Mouse (Mus musculus): ENCODE measurements around the gene Zfp219.

Zfp219 gene

DNA sequence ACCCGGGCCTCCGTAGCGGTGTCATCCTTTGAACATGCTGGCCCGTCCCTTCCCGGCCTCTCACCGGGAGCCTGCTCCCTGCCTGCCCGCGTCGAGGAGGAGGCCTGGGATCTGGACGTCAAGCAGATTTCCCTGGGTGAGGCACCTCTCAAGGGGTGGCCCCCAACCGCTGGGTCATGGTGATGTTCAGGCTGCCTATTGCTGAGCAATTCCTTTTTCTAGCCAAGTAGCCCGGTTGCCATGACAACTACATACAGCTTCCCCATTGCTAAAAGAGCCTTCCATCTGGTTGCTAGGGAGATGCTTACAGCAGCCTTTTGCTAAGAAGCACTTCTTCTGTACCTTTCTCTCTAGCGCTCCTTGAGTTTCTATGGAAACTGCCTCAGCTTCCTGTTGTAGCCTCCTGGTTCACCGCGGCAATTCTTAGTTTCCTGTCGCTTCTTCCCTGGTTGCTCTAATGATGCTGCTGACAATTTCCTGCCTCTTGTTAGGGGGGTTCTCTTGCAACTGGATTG, 16.5 kb downstream of the Zfp219 start:
- no peak for DNase-seq (ENCODE audit: extremely low read depth, low read depth, low spot score)

GRCm38 (mm10) chr14:51997483-51997882, 23.1 kb downstream of the Zfp219 start:
- no peak for DNase-seq (ENCODE audit: extremely low read depth, low read depth, low spot score)

GRCm38 (mm10) chr14:51996866-51997265, 23.7 kb downstream of the Zfp219 start:
- no peak for DNase-seq (ENCODE audit: extremely low read depth, low read depth, low spot score)

DNA sequence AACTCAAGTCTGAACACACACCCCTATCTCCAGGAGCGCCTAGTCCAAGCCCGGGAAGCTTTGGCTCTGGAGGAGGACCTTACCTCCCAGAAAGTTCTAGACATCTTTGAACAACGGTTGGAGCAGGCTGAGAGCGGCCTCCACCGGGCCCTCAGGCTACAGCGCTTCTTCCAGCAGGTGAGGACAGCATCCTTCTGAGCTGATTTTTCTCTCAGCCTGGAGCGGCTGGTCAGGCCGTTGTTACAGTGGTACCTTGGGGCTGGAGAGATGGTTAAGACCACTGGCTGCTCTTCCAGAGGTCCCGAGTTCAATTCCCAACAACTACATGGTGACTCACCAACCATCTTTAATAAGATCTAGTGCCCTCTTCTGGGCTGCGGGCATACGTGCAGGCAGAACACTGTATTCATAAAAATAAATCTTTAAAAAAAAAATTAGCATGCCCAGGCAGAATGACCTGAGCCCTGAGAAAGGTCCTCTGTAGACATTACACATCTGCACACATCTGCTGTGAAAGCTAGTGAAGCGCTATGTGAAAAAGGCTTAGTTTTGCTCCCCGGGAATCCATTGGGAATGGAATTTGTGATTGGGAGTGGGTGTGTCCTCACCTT, 24.2 kb downstream of the Zfp219 start:
- DNase-seq (ENCODE audit: extremely low read depth, low read depth, low spot score) = no peak

- no peak for DNase-seq (ENCODE audit: extremely low read depth, low read depth, low spot score)
These were observed 25.2 kb downstream of the Zfp219 start for GRCm38 (mm10) chr14:51995219-51995871.

DNA sequence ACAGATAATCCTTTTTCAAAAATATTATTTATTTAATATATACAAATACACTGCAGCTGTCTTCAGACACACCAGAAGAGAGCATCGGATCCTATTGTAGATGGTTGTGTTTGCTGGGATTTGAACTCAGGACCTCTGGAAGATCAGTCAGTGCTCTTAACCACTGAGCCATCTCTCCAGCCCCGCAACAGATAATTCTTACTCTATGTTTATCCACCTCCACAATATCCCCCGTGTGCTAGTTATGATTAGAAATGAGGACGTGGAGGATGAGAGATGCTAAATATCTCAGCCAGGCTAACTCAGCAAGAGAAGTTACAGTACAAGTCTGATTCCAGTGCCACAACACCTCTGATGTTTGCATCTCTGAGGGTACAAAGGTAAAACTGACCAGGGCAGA, 26.1 kb downstream of the Zfp219 start:
- no peak for DNase-seq (ENCODE audit: extremely low read depth, low read depth, low spot score)

- DNase-seq (ENCODE audit: extremely low read depth, low read depth, low spot score) = no peak
These were observed 31.0 kb downstream of the Zfp219 start for GRCm38 (mm10) chr14:51989461-51989970.

- no peak for DNase-seq (ENCODE audit: extremely low read depth, low read depth, low spot score)
These were observed 31.8 kb downstream of the Zfp219 start for GRCm38 (mm10) chr14:51988731-51989130.

DNA sequence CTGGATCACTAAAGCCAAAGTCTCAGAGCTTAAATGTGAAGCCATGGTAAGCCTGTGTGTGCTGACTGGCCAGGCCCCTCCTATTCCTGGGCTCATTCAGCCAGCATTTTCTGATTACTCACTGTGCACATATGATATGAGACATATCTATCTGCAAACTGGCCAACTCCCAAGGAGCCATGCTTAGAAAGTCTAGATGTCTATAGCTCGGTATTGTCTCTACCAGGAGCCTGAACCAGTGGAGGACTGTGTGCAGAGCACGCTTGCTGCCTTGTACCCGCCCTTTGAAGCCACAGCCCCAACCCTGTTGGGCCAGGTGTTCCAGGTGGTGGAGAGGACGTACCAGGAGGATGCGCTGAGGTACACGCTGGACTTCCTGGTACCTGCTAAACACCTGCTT, 33.4 kb downstream of the Zfp219 start:
- no peak for DNase-seq (ENCODE audit: extremely low read depth, low read depth, low spot score)

- DNase-seq (ENCODE audit: extremely low read depth, low read depth, low spot score) = no peak
These were observed 34.4 kb downstream of the Zfp219 start for GRCm38 (mm10) chr14:51986153-51986505.

GRCm38 (mm10) chr14:51985301-51986152, 35.0 kb downstream of the Zfp219 start:
- no peak for DNase-seq (ENCODE audit: extremely low read depth, low read depth, low spot score)

- DNase-seq (ENCODE audit: extremely low read depth, low read depth, low spot score) = no peak
These were observed 36.0 kb downstream of the Zfp219 start, which contains the start of gene Arhgef40 for GRCm38 (mm10) chr14:51984247-51985231. Gene Arhgef40, plus strand, starts transcription at chr14:51984719.

GRCm38 (mm10) chr14:51983855-51984246, 36.7 kb downstream of the Zfp219 start:
- DNase-seq (ENCODE audit: extremely low read depth, low read depth, low spot score) = no peak

DNA sequence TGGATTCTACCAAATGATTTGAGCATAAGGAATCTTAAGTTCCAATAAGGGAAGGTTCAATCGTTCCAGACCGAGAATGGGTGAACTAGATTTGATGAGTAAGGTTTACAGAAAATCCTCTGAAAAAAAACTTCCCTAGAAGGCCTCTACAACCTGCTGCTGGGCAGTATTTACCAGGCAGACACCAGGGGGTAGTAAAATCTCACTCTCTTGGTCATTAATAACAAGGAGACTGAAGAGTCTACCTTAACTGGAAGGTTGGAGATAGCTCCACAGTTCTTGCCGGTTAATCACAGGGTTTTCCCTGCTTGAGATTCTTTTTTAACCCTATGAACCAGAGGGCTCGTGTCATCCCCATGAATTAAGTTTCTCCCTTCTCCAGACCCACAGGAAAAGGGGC, 37.3 kb downstream of the Zfp219 start:
- DNase-seq (ENCODE audit: extremely low read depth, low read depth, low spot score) = no peak

- no peak for DNase-seq (ENCODE audit: extremely low read depth, low read depth, low spot score)
These were observed 41.3 kb downstream of the Zfp219 start for GRCm38 (mm10) chr14:51979252-51979651.

DNA sequence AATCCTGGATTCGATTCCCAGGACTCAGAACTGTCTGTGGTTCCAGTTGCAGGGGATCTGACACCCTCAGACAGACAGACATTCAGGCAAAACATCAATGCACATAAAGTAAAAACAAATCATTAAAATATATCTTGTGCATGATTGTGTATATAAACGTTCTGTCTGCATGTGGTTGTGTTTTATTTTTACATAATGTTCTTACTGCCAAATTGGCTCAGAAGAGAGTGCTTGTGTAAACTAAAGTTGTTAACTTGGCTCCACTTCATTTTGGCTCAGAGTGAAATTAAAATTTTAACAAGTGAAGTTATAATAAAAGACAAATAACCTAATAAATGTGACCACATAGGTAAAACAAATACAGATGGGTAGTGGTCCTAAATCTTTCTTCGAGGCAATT, 53.1 kb downstream of the Zfp219 start:
- no peak for DNase-seq (ENCODE audit: extremely low read depth, low read depth, low spot score)

DNA sequence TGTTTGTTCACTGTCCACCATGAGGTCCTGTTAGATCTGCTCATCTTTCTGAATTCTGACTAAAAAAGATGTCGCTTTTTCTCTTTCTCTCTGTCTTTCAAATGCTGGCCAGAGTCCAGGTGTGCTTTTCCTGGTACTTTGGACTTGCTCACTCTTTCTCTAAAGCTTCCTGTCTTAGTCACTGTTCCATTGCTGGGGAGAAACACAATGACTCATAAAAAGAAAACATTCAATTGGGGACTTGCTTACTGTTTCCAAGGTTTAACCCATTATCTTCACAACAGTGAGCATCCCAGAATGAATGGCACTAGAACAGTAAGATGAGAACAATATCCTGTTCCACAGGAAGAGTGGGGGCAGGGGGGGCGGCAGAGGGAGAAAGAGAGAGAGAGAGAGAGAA, 60.2 kb downstream of the Zfp219 start:
- DNase-seq (ENCODE audit: extremely low read depth, low read depth, low spot score) = no peak
